Mouse (Mus musculus) bone marrow, adult 2 months (tissue): ENCODE measurements around the gene Ttc41. TPM values are rescaled to one million over a fixed set of nuclear protein-coding genes. Genes with fewer than 3 reads are reported as not detected.

Experiments used
- H3K27ac ChIP-seq: fragments of 200-500 bp; 2 replicates; pipeline ENCODE4 v1.5.1; 2012; ENCODE audit warnings: low read depth, mild to moderate bottlenecking, control low read depth, inconsistent platforms, low read length; ENCODE audit not compliant: control insufficient read depth, poor library complexity, insufficient read depth
- H3K4me1 ChIP-seq: fragments of 200-500 bp; 2 replicates; pipeline ENCODE4 v1.6.1; 2011; ENCODE audit warnings: low read length; ENCODE audit not compliant: control insufficient read depth, insufficient read depth
- H3K4me3 ChIP-seq: fragments of 200-500 bp; replicated peaks from 2 replicates; pipeline ENCODE3; 2011; ENCODE audit warnings: mild to moderate bottlenecking, low read depth, low read length, control low read depth; ENCODE audit not compliant: control insufficient read depth
- CTCF ChIP-seq: fragments of 200-500 bp; IDR thresholded peaks from 2 replicates; pipeline ENCODE4 v1.5.1; 2011; ENCODE audit warnings: low read length, control low read depth; ENCODE audit not compliant: control insufficient read depth, insufficient read depth
- POLR2A ChIP-seq: fragments of 200-500 bp; IDR thresholded peaks from 2 replicates; pipeline ENCODE4 v1.6.1; 2011; ENCODE audit warnings: low read depth, mild to moderate bottlenecking, control low read depth, low read length, borderline replicate concordance; ENCODE audit not compliant: control insufficient read depth
- WGBS: fragments of 180-500 bp; shearing (Covaris S2); methylation state at CpG from one replicate; pipeline ENCODE4 v1.1.7; 2018; 5-methylcytosine and 5-hydroxymethylcytosine counted together
- polyA plus RNA-seq: library from polyadenylated mRNA; stranded (reverse); fragments of >200 nt; gene quantifications from 2 replicates; pipeline ENCODE4 v1.2.4, GENCODE M21; 2011; ENCODE audit warnings: low replicate concordance; ENCODE audit not compliant: missing spikeins, insufficient read depth, insufficient read length

The Ttc41 gene
- polyA plus RNA-seq, 1 experiment, result 4.4 TPM

DNA sequence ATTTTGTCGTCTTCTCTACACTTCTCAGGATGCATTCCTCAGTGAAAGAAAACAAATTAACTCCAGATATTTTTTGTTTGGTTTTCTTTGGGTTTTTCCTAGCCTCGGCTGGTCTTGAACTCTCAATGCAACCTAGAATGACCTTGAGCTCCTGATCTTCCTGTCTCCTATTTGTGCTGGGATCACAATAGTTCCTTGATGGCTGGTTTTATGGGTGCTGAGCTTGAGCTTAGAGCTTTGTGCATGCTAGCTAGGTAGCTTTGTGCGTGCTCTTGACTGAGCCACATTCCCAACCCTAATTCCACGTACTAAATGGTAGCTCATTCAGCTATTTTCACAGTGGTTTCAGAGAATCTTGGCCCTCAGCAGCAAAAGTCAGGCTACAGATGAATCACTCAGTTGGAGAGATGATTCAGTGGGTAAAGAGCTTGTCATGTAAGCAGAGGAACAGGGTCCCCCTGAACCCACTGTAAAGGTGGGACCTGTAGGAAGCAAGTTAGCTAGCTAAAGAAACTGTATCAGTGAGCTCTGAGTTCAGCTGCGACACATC lies 78.6 kb downstream of the Ttc41 start:
- WGBS, result 88% methylated on average over 5 of the region's 5 CpGs
- H3K4me3 ChIP-seq, result no peak overlapping the region
- no peak overlapping the region for H3K27ac ChIP-seq
- TF ChIP-seq POLR2A (no peak), CTCF (no peak)
- H3K4me1 ChIP-seq, result peaks cover 3% of the 10 kb centered on the region

- H3K27ac ChIP-seq, result no peak overlapping the region
- WGBS, result 57% methylated on average over 2 of the region's 2 CpGs
- no peaks in the 10 kb centered on the region; the same call in 1 of the 2 replicates for H3K4me1 ChIP-seq
- no peak overlapping the region for H3K4me3 ChIP-seq
- TF ChIP-seq POLR2A (no peak), CTCF (no peak)
Observed at GRCm38 (mm10) chr10:86785396-86785795, 79.8 kb downstream of the Ttc41 start.

DNA sequence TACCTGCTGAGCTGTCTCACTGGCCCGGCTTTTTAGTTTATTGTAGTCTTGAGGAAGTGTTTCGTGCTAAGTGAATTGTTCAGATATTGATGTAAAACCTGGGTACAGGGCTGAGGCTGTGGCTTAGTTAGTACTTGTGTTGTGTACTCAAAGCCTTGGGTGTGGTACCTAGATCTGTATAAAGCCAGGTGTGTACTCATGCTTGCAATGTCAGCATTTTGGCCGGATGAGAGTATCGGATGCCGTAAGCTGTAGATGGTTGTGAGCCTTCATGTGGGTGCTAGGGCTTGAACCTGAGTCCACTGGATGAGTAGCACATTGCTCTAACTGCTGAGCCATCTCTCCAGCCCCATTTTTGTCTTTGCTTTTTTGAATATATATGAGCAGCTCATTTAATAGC lies 80.5 kb downstream of the Ttc41 start:
- TF ChIP-seq CTCF (no peak), POLR2A (no peak)
- no peaks in the 10 kb centered on the region; the same call in 1 of the 2 replicates for H3K4me1 ChIP-seq
- WGBS, result 79% methylated on average over 5 of the region's 5 CpGs
- no peak overlapping the region for H3K27ac ChIP-seq
- H3K4me3 ChIP-seq, result no peak overlapping the region

GRCm38 (mm10) chr10:86788193-86788592 lies 82.6 kb downstream of the Ttc41 start:
- Histone ChIP-seq H3K4me3 (no peak overlapping the region), H3K27ac (no peak overlapping the region), H3K4me1 (no peaks in the 10 kb centered on the region; the same call in 1 of the 2 replicates)
- WGBS, result 68% methylated on average over 5 of the region's 5 CpGs
- TF ChIP-seq POLR2A (no peak), CTCF (no peak)

DNA sequence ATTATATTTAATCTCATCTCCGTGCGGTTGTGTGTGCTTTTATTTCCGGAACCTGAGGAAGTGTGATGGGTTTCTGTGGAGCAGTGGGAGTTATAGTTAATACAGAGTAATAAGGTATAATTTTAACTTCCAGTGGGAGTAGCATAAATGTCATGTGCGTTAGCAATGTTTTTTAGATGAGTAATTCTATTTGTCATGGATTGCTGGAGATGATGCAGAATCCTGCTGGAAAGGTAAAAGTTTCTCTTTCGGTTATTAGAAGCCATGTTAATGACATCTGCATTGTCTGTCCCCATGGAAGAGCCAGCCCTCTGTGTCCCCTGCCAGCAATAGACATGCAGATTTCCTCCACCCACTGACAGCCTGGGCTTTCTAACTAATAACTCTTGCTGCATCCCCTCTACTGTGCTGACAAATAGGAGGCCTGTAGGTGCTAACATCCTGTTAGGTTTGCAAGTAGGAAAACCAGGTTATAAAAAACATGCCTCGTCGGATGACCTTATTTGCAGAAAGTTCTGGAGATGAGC lies 83.6 kb downstream of the Ttc41 start:
- H3K4me1 ChIP-seq, result no peaks in the 10 kb centered on the region; the same call in 1 of the 2 replicates
- TF ChIP-seq POLR2A, result no peak
- no peak for TF ChIP-seq CTCF
- H3K4me3 ChIP-seq, result no peak overlapping the region
- H3K27ac ChIP-seq, result no peak overlapping the region
- 83% methylated on average over 7 of the region's 7 CpGs for WGBS

GRCm38 (mm10) chr10:86791507-86792184 lies 86.0 kb downstream of the Ttc41 start:
- no peak for TF ChIP-seq POLR2A
- no peak for TF ChIP-seq CTCF
- Histone ChIP-seq H3K27ac (no peak overlapping the region), H3K4me1 (no peaks in the 10 kb centered on the region; the same call in 1 of the 2 replicates), H3K4me3 (no peak overlapping the region)
- 91% methylated on average over 7 of the region's 7 CpGs for WGBS

DNA sequence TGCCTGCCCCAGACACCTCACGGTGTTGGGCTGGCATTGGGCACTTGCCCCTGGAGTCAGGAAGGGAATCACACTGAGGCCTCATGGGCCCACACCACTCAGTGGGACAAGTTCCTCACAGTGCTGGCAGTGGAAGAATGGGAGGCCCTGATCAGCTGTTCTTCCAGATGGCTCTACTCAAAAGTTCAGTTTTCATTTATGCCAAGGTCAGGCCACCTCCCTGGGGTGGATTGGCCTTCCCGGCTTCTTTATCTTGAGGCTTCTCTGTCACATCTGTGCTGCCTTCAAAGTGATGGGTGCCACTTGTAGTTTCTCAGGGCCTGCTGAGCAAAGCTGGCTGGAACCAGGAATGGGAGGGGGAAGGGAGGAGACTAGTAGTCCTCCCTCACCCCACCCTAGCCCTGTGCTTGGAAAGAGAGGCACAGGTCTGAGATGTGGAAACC lies 87.9 kb downstream of the Ttc41 start:
- 75% methylated on average over 2 of the region's 2 CpGs for WGBS
- no peak for TF ChIP-seq CTCF
- no peak overlapping the region for H3K4me3 ChIP-seq

GRCm38 (mm10) chr10:86794196-86794595 lies 88.6 kb downstream of the Ttc41 start:
- WGBS, result 82% methylated on average over 4 of the region's 4 CpGs
- TF ChIP-seq POLR2A (no peak), CTCF (no peak)
- H3K27ac ChIP-seq, result no peak overlapping the region
- no peak overlapping the region for H3K4me3 ChIP-seq
- H3K4me1 ChIP-seq, result no peaks in the 10 kb centered on the region

More for the DNA sequence above, 87.9 kb downstream of the Ttc41 start:
- no peaks in the 10 kb centered on the region for H3K4me1 ChIP-seq
- no peak overlapping the region for H3K27ac ChIP-seq
